Mouse (Mus musculus) frontal cortex, postnatal 14 days (tissue): ENCODE measurements around the gene Pabpc4.

Experiments used
- DNase-seq, 2 experiments: peaks; one replicate each; pipeline ENCODE4 v3.0.0; 2022; ENCODE audit warnings: low spot score in 2 of 2

The Pabpc4 gene

DNA sequence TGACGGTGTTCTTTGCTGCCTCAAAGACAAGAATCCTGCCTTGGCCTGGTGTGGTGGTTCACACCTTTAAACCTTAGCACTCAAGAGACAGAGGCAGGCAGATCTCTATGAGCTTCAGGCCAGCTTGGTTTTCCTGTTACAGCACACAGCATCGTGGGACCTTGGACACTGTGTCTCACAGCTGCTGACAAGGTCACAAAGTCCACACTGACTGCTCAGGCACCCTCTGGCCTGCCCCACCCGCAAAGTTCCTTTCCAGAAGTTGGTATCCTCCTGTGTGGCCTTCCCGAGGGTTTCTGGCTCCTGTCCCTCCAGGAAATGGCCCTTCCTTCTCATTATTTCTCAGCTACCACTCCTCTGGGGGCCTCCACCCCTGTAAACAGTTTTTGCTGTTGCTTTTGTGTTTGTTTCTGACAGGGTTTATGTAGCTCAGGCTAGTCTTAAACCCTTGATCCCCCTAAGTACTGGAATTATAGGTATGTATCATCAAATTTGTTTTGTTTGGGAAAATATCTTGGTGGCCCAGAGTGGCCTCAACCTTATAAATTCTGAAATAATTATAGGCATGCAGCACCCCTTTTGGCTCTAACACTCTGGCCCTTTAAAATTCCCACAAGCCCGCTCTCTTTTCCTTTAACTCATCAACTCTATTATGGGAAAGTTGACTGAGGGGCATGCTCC, at the start of gene Pabpc4:
Pabpc4 (plus strand) TSS at position 631 of the 681 bp plus-strand sequence.
- no peak for DNase-seq

DNA sequence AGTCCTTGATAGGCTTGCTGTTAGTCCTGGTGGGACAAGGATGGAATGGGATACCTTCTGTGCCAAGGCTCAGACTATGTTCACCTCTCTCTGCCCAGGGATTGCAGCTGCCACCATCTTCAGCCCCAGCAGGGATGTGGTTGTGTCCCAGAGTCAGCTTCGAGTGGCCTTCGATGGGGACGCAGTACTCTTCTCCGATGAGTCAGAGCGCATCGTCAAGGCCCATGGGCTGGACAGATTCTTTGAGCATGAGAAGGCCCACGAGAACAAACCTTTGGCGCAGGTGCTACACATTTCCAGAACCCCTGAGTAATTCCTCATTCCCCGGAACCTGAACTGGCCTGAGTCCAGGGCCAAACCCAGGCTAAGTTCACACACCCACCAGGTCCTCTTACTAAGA, 48.2 kb upstream of the Pabpc4 start:
- DNase-seq: no peak

DNA sequence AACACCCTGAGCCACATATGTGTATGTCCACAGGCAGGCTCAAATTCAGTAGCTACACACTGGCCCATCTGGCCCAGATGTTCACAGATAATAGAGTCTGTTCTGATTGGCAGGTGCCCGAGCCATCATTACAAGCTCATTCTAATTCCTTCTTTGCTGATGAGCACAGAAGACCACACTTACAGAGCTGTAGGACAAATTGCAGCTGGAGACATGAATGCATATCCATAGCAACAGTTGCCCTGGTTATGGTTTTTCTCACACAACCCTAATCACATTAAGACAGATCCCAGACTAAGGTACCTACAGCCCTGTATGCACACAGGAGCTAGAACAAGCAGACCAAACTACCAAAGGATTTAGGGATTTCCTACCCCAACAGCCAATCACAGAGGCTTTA, 46.8 kb upstream of the Pabpc4 start:
- no peak for DNase-seq

DNA sequence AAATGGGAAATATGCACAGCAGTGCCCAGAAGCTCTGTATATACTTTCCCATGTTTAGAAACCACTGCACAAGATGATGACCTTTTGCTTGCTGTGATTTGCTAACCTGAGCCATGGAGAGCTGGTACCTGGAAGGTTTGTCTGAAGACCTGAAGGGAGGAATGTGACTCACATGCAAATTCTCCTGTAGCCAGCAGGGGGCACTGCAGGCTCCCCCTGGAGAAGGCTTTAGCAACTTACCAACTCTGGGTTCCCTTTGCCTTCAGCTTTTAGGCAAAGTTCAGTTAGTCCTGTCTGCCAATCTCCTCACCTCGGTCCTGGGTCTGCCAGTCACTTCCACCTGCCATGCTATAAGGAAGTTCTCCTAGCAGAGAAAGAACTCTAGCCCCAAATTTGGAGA, 45.4 kb upstream of the Pabpc4 start:
- DNase-seq: no peak

DNA sequence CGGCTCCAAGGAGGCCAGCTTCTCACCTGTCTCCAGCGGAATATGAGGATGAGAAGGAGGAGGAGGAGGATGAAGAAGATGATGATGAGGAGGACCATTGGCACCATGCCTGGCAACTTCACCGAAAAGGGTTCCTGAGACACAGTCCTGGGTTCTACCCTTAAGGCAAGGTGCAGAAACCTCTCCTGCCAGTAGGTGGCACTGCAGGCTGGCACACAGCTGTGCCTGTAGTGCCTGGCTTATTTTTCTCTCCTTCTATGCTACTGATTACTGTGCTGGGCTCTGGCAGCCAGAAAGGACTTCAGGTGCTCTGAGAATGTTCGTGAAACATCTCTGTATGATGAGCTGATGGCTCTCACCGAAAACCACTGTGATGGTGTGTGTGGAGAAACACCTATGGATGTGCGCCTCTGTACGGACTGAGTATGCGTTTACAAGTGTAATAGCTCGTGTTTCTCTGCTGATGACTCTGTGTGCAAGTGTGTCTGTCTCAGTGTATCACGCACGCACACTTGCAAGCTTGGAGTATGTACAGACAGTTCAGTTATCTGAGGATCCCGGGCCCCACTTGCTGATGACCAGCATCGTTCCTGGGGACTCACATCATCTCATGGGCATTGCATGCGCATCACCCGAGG, 42.3 kb upstream of the Pabpc4 start:
- peak in 1 of 2 experiments; percentile 75 for DNase-seq

DNA sequence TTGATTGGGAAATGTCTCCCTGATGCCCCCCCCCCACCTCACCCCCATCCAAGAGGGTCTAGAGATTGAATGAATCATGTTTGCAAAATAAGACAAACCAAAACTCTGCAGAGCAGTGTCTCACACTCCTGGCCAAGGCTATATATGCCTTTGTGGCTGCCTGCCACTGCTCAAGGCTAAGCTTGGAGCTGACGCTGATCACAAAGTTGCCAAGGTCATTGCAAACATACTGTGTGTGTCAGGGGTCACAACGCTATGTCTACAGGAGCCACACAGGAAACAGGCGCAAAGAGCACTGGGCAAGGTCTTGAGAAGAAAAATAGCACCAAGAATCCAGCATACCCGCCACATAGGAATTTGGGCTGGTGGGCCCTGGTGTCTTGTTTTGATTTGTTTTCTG, 41.5 kb upstream of the Pabpc4 start:
- DNase-seq: no peak

DNA sequence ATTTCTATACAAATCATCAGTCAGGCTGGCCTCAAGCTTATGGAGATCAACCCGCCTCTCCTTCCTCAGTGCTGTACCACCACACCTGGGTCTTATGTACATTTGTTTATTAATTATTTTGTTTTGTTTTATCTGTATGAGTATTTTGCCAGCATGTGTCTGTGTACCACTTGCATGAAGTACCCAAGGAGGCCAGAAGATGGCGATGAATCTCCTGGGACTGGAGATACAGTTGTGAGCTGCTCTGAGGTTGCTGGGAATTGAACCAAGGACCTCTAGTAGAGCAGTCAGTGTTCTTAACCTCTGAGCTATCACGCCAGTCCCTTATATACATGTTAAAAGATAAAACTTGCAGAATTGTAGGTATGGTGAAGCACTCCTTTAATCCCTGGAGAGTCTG, 38.8 kb upstream of the Pabpc4 start:
- DNase-seq: no peak

DNA sequence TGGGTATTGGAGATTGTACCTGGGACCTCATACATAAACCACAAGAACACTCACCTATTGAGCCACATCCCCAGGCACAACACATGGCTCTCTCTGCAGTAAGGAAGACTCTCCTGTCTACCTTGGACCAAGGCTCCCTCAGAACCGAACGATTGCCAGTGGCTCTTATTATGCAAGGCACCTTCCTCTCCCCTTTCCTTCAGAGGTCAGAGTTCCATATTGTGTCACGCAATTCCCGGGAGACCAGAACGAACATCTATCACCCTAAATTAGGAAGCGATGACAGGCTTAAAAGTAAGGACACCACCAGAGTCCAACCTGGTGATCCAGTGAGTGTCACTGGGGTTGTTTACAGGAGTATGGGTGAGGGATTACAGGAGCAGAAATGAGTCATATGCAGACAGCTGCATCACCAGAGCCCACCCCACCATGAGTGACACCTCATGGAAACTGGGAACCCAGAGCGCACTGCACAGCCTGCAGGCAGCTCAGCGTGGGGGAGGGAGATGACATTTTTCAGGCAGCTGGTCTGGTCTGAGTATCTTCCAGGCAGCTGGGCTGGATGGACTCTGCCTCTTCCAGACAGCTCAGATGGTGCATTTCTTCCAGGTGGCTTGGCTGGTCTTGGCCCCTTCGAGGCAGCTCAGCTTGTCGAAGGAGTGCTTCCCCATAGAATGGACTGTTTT, 36.3 kb upstream of the Pabpc4 start:
- no peak for DNase-seq

DNA sequence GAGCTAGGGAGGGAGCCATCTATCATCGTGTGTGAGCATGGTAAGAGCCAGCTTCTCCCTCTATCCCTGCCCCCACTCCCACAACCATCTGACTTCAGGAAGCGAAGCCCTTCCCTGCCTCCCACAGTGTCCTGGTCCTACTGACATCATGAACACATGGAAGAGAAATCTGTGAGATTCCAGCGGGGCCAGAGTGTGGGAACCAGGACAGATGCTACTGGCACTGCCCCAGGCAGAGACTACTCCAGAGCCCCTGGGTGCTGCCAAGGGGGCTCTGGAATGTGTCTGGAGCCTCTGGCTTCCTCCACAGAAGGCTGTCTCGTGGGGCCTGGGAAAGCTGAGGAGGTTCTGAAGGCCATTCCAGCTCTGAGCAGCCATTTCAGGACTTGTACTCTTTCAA, 34.4 kb upstream of the Pabpc4 start:
- no peak for DNase-seq

DNA sequence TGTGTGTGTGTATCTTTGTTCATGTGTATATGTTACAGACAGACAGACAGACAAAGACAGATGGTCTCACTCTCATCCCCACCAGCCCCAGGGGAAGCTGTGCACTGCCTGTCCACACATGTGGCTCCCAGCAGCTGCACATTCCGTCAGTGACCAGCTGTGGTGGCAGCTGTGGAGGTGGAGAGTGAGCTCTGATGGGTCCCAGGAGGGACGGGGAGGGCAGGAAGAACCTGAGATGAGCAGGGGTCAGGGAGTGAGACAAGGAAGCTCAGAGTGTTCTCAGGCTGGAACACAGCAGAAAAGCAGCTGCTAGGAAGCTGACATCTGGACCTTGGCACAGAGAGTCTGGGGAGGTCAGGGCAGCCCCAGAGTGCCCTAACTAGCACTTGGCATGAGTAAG, 33.9 kb upstream of the Pabpc4 start:
- no peak for DNase-seq

DNA sequence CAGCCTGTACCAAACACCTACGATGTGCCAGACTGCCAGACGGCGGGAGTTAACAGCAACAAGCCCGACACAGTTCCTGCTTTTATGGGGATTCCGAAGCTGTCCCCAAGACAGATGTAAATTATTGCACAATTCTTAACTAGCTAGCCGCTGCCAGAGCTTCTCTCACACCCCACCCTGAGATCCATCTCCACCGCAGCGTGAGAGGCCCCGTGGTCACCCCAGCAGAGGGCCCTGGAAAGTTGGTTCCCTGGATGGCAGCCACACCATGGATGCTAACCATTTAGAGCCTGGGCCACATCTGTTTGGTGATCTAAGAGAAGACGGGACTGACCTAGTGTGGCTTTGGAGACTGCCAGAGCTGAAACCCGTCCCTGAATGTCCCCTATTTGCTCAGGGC, 33.0 kb upstream of the Pabpc4 start:
- no peak for DNase-seq

DNA sequence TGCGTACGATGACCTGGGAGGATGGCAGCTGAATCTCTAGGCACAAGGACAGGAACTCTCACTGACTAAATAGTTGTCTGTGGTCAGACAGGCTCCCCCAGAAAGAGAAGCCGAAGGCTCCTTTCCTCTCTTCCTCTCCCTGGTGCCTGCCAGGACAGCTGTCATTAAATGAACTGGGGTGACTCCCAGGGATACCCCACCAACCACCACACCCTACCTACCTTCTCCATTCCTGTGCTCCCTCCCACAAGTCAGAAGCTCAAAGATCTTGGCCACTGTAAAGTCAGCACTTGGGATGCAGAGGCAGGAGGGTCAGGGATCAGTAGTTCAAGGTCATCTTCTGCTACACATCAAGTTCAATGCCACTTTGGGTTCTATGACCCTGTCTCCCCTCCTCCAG, 29.3 kb upstream of the Pabpc4 start:
- DNase-seq: no peak

DNA sequence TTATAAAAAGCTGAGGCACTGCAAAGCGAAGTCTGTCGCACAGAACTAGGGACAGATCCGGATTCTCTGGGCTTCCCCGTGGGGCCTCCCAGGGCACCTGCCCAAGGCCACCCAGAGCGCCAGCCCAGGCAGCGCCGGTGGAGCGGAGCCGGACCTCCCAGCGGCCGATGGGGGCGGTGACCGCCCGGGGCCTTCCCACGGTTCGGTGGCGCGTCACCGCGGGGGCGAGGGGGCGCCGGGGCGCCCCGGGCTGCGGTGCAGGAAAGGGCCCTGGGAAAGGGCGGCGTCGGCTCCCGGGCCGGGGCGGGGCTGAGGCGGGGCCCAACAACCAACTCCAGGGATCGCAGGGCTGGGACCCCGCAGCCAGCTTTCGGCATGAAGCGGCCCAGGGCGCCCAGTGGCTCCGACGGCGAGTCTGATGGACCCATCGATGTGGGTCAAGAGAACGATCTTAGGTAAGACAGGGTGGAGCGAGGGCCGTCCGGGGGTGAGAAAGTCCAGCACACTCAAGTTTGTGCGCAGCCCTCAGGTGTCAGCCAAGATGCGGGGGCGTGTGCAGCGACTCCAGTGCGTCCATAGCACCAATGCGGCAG, 28.6 kb upstream of the Pabpc4 start, which contains the start of gene Heyl:
Heyl (plus strand) TSS at position 65 of the 593 bp plus-strand sequence.
- DNase-seq: no peak

DNA sequence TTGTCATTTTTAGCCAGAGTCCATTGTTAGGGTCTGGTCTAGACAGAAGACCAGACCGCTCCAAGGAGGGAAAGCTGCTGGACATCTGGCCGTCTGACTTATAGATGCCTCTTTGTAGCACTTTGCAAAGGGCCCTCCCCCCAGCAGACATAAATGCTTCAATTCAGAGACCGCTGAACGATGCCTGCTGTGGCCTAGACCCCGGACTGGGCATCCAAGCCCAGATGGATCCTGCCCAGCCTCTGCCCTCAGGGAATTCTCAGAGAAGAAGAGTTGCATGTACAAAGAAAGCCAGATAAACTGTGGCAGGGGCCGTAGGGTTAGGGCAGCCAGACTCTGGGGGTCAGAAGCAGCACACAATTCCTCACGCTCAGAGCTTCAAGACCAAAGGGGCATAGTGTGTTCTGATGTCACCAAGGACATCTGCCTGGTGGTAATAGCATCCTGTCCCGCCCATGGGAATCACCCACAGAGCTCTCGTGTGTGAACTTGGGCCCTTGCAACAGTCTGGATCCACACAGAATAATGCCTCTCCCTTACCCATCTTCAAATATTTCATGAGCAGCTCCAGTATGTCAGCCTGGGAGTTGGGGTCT, 26.2 kb upstream of the Pabpc4 start:
- no peak for DNase-seq

DNA sequence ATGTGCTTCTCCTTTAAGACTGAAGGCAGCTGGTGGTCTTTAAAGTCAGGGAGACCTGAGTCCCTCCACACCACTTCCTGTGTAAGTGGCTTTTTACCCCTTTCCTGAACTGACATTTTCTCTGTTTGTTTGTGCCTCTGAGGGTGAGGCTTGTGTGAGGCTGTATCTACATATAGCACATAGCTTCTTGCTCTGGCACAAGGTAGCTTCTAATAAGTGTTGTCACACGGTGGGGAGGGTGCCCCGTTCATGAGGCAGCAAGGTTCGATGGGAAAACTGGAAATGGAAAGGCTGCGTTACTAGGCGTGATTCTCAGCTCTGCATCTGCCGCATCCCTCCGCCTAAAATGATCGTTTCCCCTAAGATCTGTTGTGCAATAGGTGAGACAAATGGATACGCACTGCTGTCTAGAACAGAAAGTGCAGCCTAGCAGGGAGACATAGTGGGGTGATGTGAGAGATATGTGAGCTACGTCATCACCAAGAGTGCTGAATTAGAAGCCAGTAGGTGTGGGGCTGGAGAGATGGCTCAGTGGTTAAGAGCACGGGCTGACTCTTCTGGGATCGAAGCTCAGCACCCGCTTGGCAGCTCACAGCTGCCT, 25.6 kb upstream of the Pabpc4 start:
- DNase-seq: no peak

DNA sequence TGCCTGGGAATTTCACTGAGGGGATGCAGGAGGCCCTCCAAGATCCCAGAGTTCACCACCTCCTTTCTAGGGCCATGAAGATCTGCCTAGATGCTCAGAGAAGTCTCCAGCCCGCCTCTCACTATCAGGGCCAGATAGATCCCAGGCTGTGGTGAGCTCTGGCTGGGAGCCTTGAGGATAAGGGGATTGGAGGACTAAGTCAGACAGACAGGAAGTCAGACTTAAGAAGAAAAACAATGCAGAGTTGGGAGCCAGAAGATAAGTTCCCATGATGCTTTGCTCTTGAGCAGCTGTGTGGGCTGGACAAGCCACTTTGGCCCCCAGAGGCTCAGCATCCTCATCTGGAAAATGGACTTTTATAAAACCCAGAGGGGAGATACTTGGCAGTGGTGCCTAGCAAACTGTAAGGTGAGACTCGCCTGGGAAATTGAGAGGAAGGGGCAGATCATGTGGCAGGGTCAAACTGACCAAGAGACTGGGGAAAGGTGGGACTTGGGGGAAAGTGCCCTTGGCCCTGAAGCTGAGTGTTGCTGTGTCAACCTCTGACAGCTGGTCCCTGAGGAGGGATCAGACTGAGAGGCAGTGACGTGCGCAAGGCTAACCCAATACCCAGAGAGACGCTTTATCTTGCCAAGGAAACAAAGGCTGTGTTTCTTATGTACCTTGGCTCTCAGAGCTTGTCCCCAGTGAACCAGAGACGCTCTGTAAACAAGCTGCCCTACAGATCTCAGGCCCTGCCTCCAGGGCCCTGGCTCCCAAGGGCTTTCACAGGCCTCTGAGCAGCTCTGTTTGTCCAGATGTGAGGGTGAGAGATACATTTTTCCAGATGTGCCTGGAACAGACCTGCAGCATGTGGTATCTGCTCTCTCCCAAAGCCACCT, 24.5 kb upstream of the Pabpc4 start:
- no peak for DNase-seq

DNA sequence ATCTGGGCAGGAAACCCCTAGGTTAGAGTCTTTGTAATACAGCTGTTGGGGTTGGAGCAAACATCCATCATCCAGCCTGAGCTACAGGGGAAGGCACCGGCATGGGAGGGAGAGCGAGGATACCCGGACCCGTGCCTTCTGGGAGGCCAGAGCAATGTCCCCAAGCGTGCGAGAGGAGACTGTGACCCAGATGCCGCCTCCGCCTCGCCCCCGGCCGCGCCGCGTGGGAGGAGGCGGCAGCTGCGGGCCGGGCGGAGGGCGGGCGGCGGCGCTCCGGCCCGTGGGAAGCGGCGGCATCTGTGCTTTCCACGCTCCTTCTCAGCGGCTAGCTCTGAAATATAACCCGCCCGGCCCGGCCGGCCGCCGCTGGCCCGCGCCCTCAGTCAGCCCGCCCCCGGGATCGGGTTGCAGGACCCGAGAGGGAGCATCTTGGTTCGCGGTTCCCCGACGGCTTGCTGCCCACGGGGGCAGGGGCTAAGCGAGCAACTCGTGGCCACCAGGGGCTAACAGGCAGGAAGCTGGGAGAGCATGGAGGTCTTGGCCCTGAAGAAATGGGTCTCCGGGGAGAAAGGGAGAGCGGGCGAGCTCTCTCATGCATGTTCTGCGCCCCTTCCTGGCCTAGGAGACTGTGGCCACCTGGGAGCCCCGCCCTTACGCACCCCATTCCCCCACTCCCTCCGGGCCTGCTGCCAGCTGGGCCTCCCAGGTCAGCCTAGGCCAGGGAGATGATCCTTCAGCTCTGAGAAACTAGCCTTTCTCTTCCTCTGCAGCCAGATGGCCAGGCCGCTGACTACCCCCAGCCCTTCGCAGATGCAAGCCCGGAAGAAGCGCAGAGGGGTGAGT, 22.6 kb upstream of the Pabpc4 start:
- DNase-seq: no peak

DNA sequence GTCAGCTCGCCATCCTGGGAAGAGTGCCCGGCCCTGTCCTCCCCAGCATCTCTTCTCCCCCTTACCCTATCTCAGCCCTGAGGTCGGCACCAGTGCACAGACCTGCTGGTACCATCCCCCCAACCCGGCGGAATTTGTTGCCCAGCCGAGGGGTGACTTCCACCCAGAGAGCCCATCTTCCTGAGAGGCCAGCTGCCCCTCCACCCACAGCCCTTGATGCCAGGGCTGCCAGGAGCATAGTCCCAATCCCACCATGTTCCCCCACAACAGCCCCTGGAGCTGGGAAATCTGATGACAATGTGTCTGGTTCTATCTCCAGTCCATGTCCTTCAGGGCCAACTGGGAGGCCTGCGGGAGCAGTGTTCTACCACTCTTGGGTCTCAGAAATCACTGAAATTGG, 15.9 kb upstream of the Pabpc4 start:
- DNase-seq: no peak

DNA sequence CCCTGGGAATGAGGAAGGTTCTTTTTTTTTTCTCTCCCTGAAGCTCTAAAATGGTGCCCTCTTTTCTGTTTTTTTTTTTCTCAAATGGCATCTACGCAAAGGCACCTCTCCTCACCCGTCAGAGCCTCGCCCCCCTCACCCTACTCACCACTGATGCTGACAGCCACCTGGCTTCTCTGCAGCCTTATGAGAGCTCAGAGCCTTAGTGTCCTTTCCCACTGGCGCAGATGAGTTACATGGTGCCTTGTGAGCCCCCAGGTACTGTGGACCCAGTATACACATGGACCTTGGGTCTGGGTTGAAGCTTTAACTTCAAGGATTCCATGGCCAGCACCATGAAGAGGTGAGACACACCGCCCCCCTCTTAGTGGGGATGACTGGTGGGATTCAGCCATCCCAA, 15.5 kb upstream of the Pabpc4 start:
- DNase-seq: no peak
